Mouse (Mus musculus): ENCODE results near the gene Prdm12. TPM values are rescaled to one million over a fixed set of nuclear protein-coding genes. Genes with fewer than 3 reads are reported as not detected.

Gene Prdm12
- total RNA-seq, 1 experiment: 0.13 TPM

DNA sequence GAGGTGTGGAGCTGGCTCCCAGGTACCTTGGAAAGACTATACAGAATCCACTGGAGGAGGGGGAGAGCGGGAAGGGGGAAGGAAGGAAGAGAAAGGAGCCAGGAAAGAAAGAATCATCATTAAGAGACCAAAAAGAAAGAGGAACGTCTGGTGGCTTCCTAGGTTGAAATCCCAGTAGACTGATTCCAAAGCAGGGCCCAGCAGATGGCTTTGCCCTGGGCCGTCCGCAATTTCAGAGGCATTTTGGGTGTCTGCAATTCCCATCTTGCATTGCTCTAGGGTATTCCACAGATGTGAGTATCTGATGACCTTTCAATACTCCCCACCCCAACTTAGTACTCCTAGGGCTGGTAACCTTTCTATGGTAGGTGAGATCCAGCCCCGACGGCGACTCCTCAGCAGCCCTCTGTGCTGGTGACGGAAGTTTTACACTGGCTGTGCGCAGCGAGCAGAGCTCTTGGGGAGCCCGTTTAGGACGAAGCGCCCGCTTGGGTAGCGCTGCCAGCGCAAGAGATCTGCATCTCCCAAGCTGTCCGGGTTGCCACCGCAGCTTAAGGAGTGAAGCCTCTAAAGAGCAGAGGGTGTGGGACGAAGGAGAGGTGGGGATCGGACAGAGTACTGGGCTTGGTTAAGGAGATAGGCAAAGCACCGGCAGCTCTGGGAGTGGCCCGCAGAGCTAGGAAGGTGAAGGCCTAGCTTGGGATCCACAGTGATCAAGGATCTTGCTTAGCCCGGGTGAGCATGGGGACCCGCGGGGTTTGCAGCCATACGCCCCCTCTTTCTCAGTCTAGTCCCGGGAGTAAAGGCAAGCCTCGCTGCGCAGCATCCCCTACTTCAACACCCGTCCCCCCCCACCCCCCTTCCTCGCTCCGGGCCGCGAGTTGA, 1.0 kb upstream of the Prdm12 start:
- H3K9me3 ChIP-seq (ENCODE audit: control insufficient read depth, insufficient read depth, low read depth, low read length): no peaks in the 10 kb centered on the region
- no peak overlapping the region for H3K9ac ChIP-seq (ENCODE audit: insufficient read depth, low read depth, low read length, poor library complexity, severe bottlenecking)
- H3K4me3 ChIP-seq (ENCODE audit: insufficient read depth in 1 of 2, low read depth in 1 of 2, low read length in 2 of 2, poor library complexity in 1 of 2, severe bottlenecking in 1 of 2): peak overlapping the region in 1 of 2 experiments; percentile 15; a peak in 1 of 4 replicates
- peaks cover 2 to 11% of the 10 kb centered on the region in 2 experiments; a peak in 3 of 4 replicates for H3K4me1 ChIP-seq (ENCODE audit: control insufficient read depth in 2 of 2, insufficient read depth in 2 of 2, low read length in 2 of 2, poor library complexity in 1 of 2)
- in situ Hi-C loops (cut with MboI; ENCODE audit: low sequenced_read_pairs in 2 of 2, unreplicated experiment in 2 of 2): loop anchor here (10.0 to 25.0 kb wide), 2 partner anchors 1996 to 1998 kb away; partner anchors contain the start of gene Lmx1b (in 1 of the 2)
- no peak for DNase-seq (ENCODE audit: low read depth, low spot score)
- no peak for TF ChIP-seq MAFK (IDR thresholded peaks at IDR 0.05; ENCODE audit: insufficient read depth, low read depth, low read length)
- no peak for TF ChIP-seq ZC3H11A (IDR thresholded peaks at IDR 0.05; ENCODE audit: borderline replicate concordance, low read depth, low read length)
- TF ChIP-seq HCFC1 (IDR thresholded peaks at IDR 0.05; ENCODE audit: borderline replicate concordance, insufficient read depth, low read length): no peak
- no peak for TF ChIP-seq ZNF384 (IDR thresholded peaks at IDR 0.05; ENCODE audit: low read depth, low read length)
- no peak for TF ChIP-seq CHD2 (IDR thresholded peaks at IDR 0.05; ENCODE audit: low read depth, low read length)
- H3K36me3 ChIP-seq (ENCODE audit: control insufficient read depth, insufficient read depth, low read length, poor library complexity, severe bottlenecking): no peaks in the 10 kb centered on the region
- H3K27ac ChIP-seq (ENCODE audit: insufficient read depth, low read depth, low read length, poor library complexity, severe bottlenecking): no peak overlapping the region

DNA sequence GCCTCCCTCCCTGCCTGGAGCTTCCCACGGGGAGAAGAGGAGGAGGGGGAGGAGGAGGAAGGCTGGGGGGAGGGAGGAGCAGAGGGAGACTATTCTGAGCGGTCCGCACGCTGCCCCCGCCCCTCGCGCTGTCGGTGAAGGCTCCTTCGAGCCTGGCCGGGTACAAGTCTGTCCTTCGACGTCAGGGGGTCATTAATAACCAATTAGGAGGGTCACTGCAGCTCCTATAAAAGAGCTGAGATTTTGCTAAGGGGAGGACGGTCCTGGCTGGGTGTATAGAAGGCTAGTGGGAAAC, 424 bp upstream of the Prdm12 start:
- Histone ChIP-seq H3K4me1 (ENCODE audit: control insufficient read depth in 2 of 2, insufficient read depth in 2 of 2, low read length in 2 of 2, poor library complexity in 1 of 2) (peaks cover 2 to 11% of the 10 kb centered on the region in 2 experiments; a peak in 3 of 4 replicates), H3K4me3 (ENCODE audit: insufficient read depth in 1 of 2, low read depth in 1 of 2, low read length in 2 of 2, poor library complexity in 1 of 2, severe bottlenecking in 1 of 2) (peak overlapping the region in 1 of 2 experiments; percentile 15; a peak in 1 of 4 replicates), H3K36me3 (ENCODE audit: control insufficient read depth, insufficient read depth, low read length, poor library complexity, severe bottlenecking) (no peaks in the 10 kb centered on the region), H3K9me3 (ENCODE audit: control insufficient read depth, insufficient read depth, low read depth, low read length) (no peaks in the 10 kb centered on the region), H3K9ac (ENCODE audit: insufficient read depth, low read depth, low read length, poor library complexity, severe bottlenecking) (no peak overlapping the region), H3K27ac (ENCODE audit: insufficient read depth, low read depth, low read length, poor library complexity, severe bottlenecking) (no peak overlapping the region)
- no peak for DNase-seq (ENCODE audit: low read depth, low spot score)
- TF ChIP-seq ZC3H11A (IDR thresholded peaks at IDR 0.05; ENCODE audit: borderline replicate concordance, low read depth, low read length): no peak
- no peak for TF ChIP-seq MAFK (IDR thresholded peaks at IDR 0.05; ENCODE audit: insufficient read depth, low read depth, low read length)
- no peak for TF ChIP-seq ZNF384 (IDR thresholded peaks at IDR 0.05; ENCODE audit: low read depth, low read length)
- no peak for TF ChIP-seq HCFC1 (IDR thresholded peaks at IDR 0.05; ENCODE audit: borderline replicate concordance, insufficient read depth, low read length)
- no peak for TF ChIP-seq CHD2 (IDR thresholded peaks at IDR 0.05; ENCODE audit: low read depth, low read length)
- in situ Hi-C loops (cut with MboI; ENCODE audit: low sequenced_read_pairs in 2 of 2, unreplicated experiment in 2 of 2): loop anchor here (10.0 to 25.0 kb wide), 2 partner anchors 1995 to 1998 kb away; partner anchors contain the start of gene Lmx1b (in 1 of the 2)

DNA sequence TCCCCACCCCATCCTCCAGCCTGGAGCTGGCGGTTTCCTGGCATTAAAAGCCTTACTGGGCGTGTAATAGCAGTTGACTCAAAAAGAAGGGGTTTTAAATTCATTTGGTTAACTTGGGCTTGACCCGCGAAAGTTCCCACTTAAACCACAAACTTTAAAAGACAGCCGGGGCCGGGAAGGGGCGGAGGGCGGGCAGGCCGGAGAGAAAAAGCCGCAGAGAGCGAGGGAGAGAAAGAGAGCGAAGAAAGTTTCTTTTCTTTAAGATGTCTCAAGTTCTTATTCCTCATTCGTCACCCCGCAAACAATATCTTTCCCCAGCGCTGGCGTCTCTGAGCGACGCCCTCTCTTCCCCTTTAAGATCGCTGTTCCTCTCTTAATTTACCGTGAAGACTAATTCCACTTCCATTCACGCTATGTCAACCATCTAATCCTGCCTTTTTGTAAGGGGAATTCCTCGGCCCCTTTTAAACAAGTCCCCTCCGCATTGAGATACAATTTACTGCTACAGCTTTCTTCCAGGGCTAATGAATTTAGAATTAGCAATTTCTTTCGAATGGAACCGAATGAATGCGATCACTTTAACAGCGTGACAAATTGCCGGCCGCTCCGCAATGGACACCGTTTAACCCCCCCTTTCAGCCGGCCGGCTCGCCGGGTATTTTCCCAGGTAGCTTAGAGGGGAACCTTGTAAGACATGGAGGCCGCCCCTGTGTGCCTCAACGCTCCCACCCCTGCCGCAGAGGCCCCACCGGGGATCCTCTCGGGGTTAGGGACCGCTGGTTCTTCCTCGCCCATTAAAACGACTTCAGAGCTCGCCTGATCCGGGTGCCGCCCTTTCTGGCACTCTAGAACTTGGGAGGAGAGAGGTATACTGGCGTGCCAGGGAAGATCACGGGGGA, 1.0 kb downstream of the Prdm12 start:
- DNase-seq (ENCODE audit: low read depth, low spot score): no peak
- Histone ChIP-seq H3K4me1 (ENCODE audit: control insufficient read depth in 2 of 2, insufficient read depth in 2 of 2, low read length in 2 of 2, poor library complexity in 1 of 2) (peaks cover 0 to 9% of the 10 kb centered on the region in 2 experiments; a peak in 2 of 4 replicates), H3K36me3 (ENCODE audit: control insufficient read depth, insufficient read depth, low read length, poor library complexity, severe bottlenecking) (no peaks in the 10 kb centered on the region), H3K9me3 (ENCODE audit: control insufficient read depth, insufficient read depth, low read depth, low read length) (no peaks in the 10 kb centered on the region), H3K27ac (ENCODE audit: insufficient read depth, low read depth, low read length, poor library complexity, severe bottlenecking) (no peak overlapping the region), H3K4me3 (ENCODE audit: insufficient read depth in 1 of 2, low read depth in 1 of 2, low read length in 2 of 2, poor library complexity in 1 of 2, severe bottlenecking in 1 of 2) (no peak overlapping the region), H3K9ac (ENCODE audit: insufficient read depth, low read depth, low read length, poor library complexity, severe bottlenecking) (no peak overlapping the region)
- in situ Hi-C loops (cut with MboI; ENCODE audit: low sequenced_read_pairs in 2 of 2, unreplicated experiment in 2 of 2): loop anchor here in 1 of 2 experiments (25.0 kb wide), 1 partner anchor 1996 kb away; the partner anchor contains the start of gene Lmx1b
- no peak for TF ChIP-seq CHD2 (IDR thresholded peaks at IDR 0.05; ENCODE audit: low read depth, low read length)

DNA sequence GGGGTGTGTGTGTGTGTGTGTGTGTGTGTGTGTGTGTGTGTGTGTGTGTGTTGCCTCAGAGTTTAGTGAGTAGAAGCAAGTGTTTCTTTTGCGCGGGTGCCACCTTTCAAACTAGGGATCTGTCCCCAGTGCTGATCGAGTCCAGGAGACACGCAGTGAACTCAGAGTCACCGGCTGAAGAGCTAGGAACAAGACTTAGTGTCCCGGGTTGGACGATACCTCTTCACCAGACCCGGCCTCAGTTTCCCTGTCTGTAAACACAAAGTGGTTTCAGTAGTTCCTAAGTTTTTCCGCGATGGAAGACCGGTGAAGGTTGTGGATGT, 1.6 kb downstream of the Prdm12 start:
- Histone ChIP-seq H3K36me3 (ENCODE audit: control insufficient read depth, insufficient read depth, low read length, poor library complexity, severe bottlenecking) (no peaks in the 10 kb centered on the region), H3K9ac (ENCODE audit: insufficient read depth, low read depth, low read length, poor library complexity, severe bottlenecking) (no peak overlapping the region), H3K27ac (ENCODE audit: insufficient read depth, low read depth, low read length, poor library complexity, severe bottlenecking) (no peak overlapping the region), H3K4me3 (ENCODE audit: insufficient read depth in 1 of 2, low read depth in 1 of 2, low read length in 2 of 2, poor library complexity in 1 of 2, severe bottlenecking in 1 of 2) (no peak overlapping the region), H3K9me3 (ENCODE audit: control insufficient read depth, insufficient read depth, low read depth, low read length) (no peaks in the 10 kb centered on the region), H3K4me1 (ENCODE audit: control insufficient read depth in 2 of 2, insufficient read depth in 2 of 2, low read length in 2 of 2, poor library complexity in 1 of 2) (peaks cover 0 to 8% of the 10 kb centered on the region in 2 experiments; a peak in 2 of 4 replicates)
- no peak for TF ChIP-seq MAFK (IDR thresholded peaks at IDR 0.05; ENCODE audit: insufficient read depth, low read depth, low read length)
- no peak for TF ChIP-seq CHD2 (IDR thresholded peaks at IDR 0.05; ENCODE audit: low read depth, low read length)
- TF ChIP-seq ZNF384 (IDR thresholded peaks at IDR 0.05; ENCODE audit: low read depth, low read length): no peak
- no peak for TF ChIP-seq HCFC1 (IDR thresholded peaks at IDR 0.05; ENCODE audit: borderline replicate concordance, insufficient read depth, low read length)
- TF ChIP-seq ZC3H11A (IDR thresholded peaks at IDR 0.05; ENCODE audit: borderline replicate concordance, low read depth, low read length): no peak
- in situ Hi-C loops (cut with MboI; ENCODE audit: low sequenced_read_pairs in 2 of 2, unreplicated experiment in 2 of 2): loop anchor here in 1 of 2 experiments (25.0 kb wide), 1 partner anchor 1996 kb away; the partner anchor contains the start of gene Lmx1b
- no peak for DNase-seq (ENCODE audit: low read depth, low spot score)
